Mouse (Mus musculus): ENCODE results near the gene Chchd3.

- TF ChIP-seq CTCF (conservative IDR thresholded peaks at IDR 0.05; ENCODE audit: low read length) (no peak), POU5F1 (IDR thresholded peaks at IDR 0.05; ENCODE audit: borderline replicate concordance, low read length) (no peak)
These were observed 110.4 kb downstream of the Chchd3 start for GRCm38 (mm10) chr6:32949702-32950101.
